Mouse (Mus musculus): ENCODE data around the gene Qpctl. TPM values are rescaled to one million over a fixed set of nuclear protein-coding genes. Genes with fewer than 3 reads are reported as not detected.

The Qpctl gene
- polyA plus RNA-seq (2012; rRNA removed), result 11.9 and 12.1 TPM in 2 replicates

DNA sequence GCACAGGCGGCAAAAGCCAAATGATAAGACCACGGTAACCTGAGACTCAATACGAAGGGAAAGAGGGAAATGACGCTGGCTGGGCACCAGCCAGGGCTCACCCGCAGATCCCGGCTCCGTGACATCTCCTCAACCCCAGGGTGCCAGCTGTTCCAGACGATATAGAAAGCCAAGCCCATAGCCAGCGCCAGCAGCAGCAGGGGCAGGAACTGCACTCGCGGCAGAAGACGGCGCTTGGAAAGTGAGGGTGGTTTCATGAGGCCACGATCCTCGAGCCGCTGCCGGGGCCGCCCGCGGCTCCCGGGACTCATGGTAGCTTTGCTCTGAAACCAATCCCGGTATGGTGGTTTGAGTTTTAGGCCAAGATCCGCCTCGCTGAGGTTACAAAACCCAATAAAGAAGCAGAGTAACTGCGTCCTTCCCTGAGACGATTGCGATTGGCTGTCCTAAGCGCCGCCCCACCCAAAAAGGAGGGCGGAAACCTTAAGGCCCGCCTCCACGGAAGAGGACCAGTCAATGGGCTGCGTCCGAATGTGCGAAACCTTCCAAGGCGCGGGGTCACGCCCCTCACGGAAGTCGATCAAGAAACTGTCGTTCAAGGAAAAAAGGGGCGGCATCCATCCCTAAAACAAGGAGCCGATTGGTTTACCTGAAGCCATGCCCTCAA, at the start of gene Qpctl:
TSS of gene Qpctl (minus strand) at position 417 of the 667 bp plus-strand sequence.
- WGBS, result under 1% methylated on average over 43 of the region's 43 CpGs
- Histone ChIP-seq H3K4me1 (ENCODE audit: control insufficient read depth, insufficient read depth, low read length) (peaks cover 7% of the 10 kb centered on the region; the same call in 1 of the 2 replicates), H3K27ac (ENCODE audit: insufficient read depth, low read depth, low read length) (peak within 1 kb of the TSS; percentile 63), H3K4me3 (ENCODE audit: insufficient read depth, low read depth, low read length) (peak within 1 kb of the TSS; percentile 76), H3K27me3 (replicated peaks; ENCODE audit: control insufficient read depth, insufficient read depth, low read length) (no peaks in the 10 kb centered on the region), H3K36me3 (ENCODE audit: control insufficient read depth, insufficient read depth, low read length) (no peaks in the 10 kb centered on the region)
- DNase-seq, result peak; percentile 100
- no peak for TF ChIP-seq POLR2A (IDR thresholded peaks at IDR 0.05; ENCODE audit: low read depth, low read length)
- TF ChIP-seq CTCF (conservative IDR thresholded peaks at IDR 0.05; ENCODE audit: insufficient read depth, insufficient read length, low read depth, low read length), result no peak

DNA sequence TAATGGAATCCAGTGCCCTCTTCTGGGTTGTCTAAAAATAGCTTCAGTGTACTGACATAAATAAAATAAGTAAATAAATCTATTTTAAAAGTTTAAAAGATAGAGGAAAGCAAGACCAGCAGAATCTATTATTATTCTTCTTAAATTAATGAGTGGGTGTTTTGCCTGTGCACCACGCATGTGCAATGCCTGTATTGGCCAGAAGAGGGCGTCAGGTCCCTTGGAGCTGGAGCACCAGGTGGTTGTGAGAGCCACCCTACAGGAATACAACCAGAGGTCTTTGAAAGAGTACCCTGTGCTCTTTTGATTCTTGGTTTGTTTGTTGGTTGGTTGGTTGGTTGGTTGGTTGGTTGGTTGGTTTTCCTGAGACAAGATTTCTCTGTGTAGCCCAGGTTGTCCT, 48.9 kb upstream of the Qpctl start:
- WGBS, result 46% methylated on average over 2 of the region's 2 CpGs
- Histone ChIP-seq H3K27me3 (replicated peaks; ENCODE audit: control insufficient read depth, insufficient read depth, low read length) (no peaks in the 10 kb centered on the region), H3K36me3 (ENCODE audit: control insufficient read depth, insufficient read depth, low read length) (no peaks in the 10 kb centered on the region; the same call in 1 of the 2 replicates), H3K4me1 (ENCODE audit: control insufficient read depth, insufficient read depth, low read length) (no peaks in the 10 kb centered on the region), H3K27ac (ENCODE audit: insufficient read depth, low read depth, low read length) (no peak overlapping the region), H3K4me3 (ENCODE audit: insufficient read depth, low read depth, low read length) (no peak overlapping the region)
- TF ChIP-seq POLR2A (IDR thresholded peaks at IDR 0.05; ENCODE audit: low read depth, low read length), result no peak
- TF ChIP-seq CTCF (conservative IDR thresholded peaks at IDR 0.05; ENCODE audit: insufficient read depth, insufficient read length, low read depth, low read length), result peak; percentile 66
- no peak for DNase-seq

DNA sequence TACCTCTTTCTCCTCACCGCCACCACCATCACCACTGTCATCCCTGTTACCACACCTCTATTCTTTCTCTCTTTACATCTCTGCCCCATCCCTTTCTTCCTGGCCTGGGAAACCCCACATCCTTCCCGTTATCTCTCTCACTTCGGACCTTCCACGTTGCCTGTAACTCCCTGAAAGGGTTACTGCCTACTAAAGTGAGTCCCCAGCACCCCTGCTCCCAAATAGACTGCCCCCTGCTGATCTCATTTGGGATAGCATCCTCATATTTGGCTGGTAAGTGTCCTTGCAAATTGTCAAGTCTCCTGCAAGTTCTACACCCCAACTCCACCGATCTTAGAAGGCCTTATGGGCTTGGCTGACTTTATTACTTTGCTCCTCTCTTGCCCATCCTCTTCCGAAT, 47.6 kb upstream of the Qpctl start:
- H3K27ac ChIP-seq (ENCODE audit: insufficient read depth, low read depth, low read length), result no peak overlapping the region
- H3K27me3 ChIP-seq (replicated peaks; ENCODE audit: control insufficient read depth, insufficient read depth, low read length), result no peaks in the 10 kb centered on the region
- peak; percentile 50 for DNase-seq
- 61% methylated on average over 6 of the region's 6 CpGs for WGBS
- H3K4me1 ChIP-seq (ENCODE audit: control insufficient read depth, insufficient read depth, low read length), result no peaks in the 10 kb centered on the region
- H3K4me3 ChIP-seq (ENCODE audit: insufficient read depth, low read depth, low read length), result no peak overlapping the region
- TF ChIP-seq CTCF (conservative IDR thresholded peaks at IDR 0.05; ENCODE audit: insufficient read depth, insufficient read length, low read depth, low read length), result peak; percentile 64
- no peak for TF ChIP-seq POLR2A (IDR thresholded peaks at IDR 0.05; ENCODE audit: low read depth, low read length)
- peaks cover 1% of the 10 kb centered on the region; the same call in 1 of the 2 replicates for H3K36me3 ChIP-seq (ENCODE audit: control insufficient read depth, insufficient read depth, low read length)

DNA sequence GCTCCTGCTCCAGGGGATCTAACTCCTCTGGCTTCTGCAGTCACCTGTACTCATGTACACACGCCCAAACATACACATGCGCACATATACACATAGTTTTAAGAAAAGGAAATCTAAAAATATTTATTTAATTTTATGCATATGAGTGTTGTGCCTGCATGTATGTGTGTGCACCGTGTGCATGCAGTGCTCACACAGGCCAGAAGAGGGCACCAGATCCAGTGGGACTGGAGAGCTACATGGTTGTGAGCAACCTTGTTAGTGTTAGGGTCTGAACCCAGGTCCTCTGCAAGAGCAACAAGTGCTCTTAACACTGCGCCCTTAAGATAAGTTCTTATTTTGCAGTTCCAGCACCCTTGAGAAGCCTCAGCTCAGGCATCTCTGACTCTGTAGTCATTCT, 45.6 kb upstream of the Qpctl start:
- H3K36me3 ChIP-seq (ENCODE audit: control insufficient read depth, insufficient read depth, low read length), result peaks cover 1% of the 10 kb centered on the region; the same call in 1 of the 2 replicates
- 97% methylated on average over 4 of the region's 4 CpGs for WGBS
- H3K4me3 ChIP-seq (ENCODE audit: insufficient read depth, low read depth, low read length), result no peak overlapping the region
- no peak overlapping the region for H3K27ac ChIP-seq (ENCODE audit: insufficient read depth, low read depth, low read length)
- H3K4me1 ChIP-seq (ENCODE audit: control insufficient read depth, insufficient read depth, low read length), result no peaks in the 10 kb centered on the region
- TF ChIP-seq CTCF (conservative IDR thresholded peaks at IDR 0.05; ENCODE audit: insufficient read depth, insufficient read length, low read depth, low read length) (no peak), POLR2A (IDR thresholded peaks at IDR 0.05; ENCODE audit: low read depth, low read length) (no peak)
- no peaks in the 10 kb centered on the region for H3K27me3 ChIP-seq (replicated peaks; ENCODE audit: control insufficient read depth, insufficient read depth, low read length)
- DNase-seq, result no peak

DNA sequence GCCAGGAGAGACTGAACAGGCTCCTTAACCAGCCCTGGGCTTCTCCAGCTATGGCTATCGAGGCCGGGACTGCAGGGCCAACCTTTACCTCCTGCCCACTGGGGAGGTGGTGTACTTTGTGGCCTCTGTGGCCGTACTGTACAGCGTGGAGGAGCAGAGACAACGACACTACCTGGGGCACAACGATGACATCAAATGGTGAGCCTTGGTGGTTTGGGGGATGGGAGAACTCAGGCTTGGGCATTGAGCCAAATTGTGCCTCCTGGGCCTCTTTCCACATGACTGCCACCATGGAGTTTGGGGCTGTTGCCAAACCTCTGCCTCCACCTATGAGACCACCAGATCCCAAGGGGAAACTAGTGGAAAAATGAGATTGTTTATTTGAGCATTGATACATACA, 35.7 kb upstream of the Qpctl start:
- TF ChIP-seq POLR2A (IDR thresholded peaks at IDR 0.05; ENCODE audit: low read depth, low read length) (no peak), CTCF (conservative IDR thresholded peaks at IDR 0.05; ENCODE audit: insufficient read depth, insufficient read length, low read depth, low read length) (no peak)
- WGBS, result 27% methylated on average over 6 of the region's 6 CpGs
- DNase-seq, result peak; percentile 49
- H3K4me3 ChIP-seq (ENCODE audit: insufficient read depth, low read depth, low read length), result no peak overlapping the region
- H3K27ac ChIP-seq (ENCODE audit: insufficient read depth, low read depth, low read length), result peak overlapping the region; percentile 42
- no peaks in the 10 kb centered on the region for H3K27me3 ChIP-seq (replicated peaks; ENCODE audit: control insufficient read depth, insufficient read depth, low read length)
- H3K36me3 ChIP-seq (ENCODE audit: control insufficient read depth, insufficient read depth, low read length), result no peaks in the 10 kb centered on the region
- peaks cover 13% of the 10 kb centered on the region for H3K4me1 ChIP-seq (ENCODE audit: control insufficient read depth, insufficient read depth, low read length)

DNA sequence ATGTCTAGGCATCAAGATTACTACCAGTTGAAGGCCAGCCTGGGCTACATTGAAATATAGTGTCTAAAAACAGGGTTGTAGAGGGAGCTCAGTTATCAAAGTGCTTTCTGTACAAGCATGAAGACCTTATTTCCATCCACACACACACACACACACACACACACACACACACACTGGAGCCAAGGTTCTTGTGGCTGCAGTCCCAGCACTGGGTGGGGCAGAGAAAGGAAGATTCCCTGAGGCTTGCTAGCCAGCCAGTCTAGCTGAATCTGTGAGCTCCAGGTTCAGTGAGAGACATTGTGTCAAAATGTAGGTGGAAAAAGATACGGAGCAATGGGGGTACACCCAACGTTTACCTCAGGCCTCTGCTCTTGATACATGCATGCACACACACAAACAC, 35.2 kb upstream of the Qpctl start:
- peaks cover 13% of the 10 kb centered on the region for H3K4me1 ChIP-seq (ENCODE audit: control insufficient read depth, insufficient read depth, low read length)
- TF ChIP-seq CTCF (conservative IDR thresholded peaks at IDR 0.05; ENCODE audit: insufficient read depth, insufficient read length, low read depth, low read length), result no peak
- TF ChIP-seq POLR2A (IDR thresholded peaks at IDR 0.05; ENCODE audit: low read depth, low read length), result no peak
- H3K27ac ChIP-seq (ENCODE audit: insufficient read depth, low read depth, low read length), result peak overlapping the region; percentile 42
- no peak overlapping the region for H3K4me3 ChIP-seq (ENCODE audit: insufficient read depth, low read depth, low read length)
- peak; percentile 31 for DNase-seq
- H3K36me3 ChIP-seq (ENCODE audit: control insufficient read depth, insufficient read depth, low read length), result no peaks in the 10 kb centered on the region
- no peaks in the 10 kb centered on the region for H3K27me3 ChIP-seq (replicated peaks; ENCODE audit: control insufficient read depth, insufficient read depth, low read length)
- WGBS, result 63% methylated on average over 2 of the region's 2 CpGs

DNA sequence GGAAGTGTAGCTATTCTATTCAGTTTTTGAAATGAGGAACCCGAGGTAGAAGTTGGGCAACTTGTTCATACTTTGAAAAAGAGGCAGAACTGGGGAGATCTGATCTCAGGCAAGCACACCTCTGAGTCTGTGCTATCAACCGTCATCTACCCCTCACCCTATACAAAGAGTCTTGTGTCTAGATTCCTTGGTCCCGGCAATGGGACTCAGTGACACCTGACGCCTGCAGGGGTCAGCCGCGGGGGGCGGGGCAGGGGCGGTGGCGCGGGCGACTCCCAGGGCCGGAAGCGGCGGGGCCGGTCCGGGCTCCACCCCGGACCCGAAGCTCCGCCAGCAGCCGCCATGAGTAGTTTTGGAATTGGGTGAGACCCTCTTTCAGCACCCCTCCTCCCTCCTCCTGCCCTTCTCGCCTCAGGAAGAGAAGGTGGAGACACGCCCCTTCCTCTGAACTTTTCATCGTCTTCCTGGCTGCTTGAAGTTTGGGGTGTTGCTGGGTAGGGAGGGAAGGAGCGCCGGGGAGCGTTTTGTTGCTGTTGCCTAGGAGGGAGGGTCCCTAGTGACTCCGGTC, 31.9 kb upstream of the Qpctl start:
- peaks cover 13% of the 10 kb centered on the region for H3K4me1 ChIP-seq (ENCODE audit: control insufficient read depth, insufficient read depth, low read length)
- DNase-seq, result peak; percentile 63
- no peaks in the 10 kb centered on the region for H3K36me3 ChIP-seq (ENCODE audit: control insufficient read depth, insufficient read depth, low read length)
- 0 out of 2 replicates have a peak overlapping the region, but pooled peaks have one; percentile 8 for H3K27ac ChIP-seq (ENCODE audit: insufficient read depth, low read depth, low read length)
- no peaks in the 10 kb centered on the region; the same call in none of the 2 replicates for H3K27me3 ChIP-seq (replicated peaks; ENCODE audit: control insufficient read depth, insufficient read depth, low read length)
- no peak for TF ChIP-seq POLR2A (IDR thresholded peaks at IDR 0.05; ENCODE audit: low read depth, low read length)
- no peak for TF ChIP-seq CTCF (conservative IDR thresholded peaks at IDR 0.05; ENCODE audit: insufficient read depth, insufficient read length, low read depth, low read length)
- WGBS, result under 1% methylated on average over 27 of the region's 27 CpGs
- H3K4me3 ChIP-seq (ENCODE audit: insufficient read depth, low read depth, low read length), result peak overlapping the region; percentile 84

All from kidney, adult 2 months (tissue).